Mouse (Mus musculus) right cerebral cortex, postnatal 25 days (tissue): ENCODE results near the gene Kiss1r.
A peak's percentile ranks its signal among the peaks of the same experiment; 100 is the strongest.

ENCODE experiments used
- DNase-seq: peaks from one replicate; pipeline ENCODE4 v3.0.0; 2022

Gene Kiss1r

GRCm38 (mm10) chr10:79897316-79898245 is 19.2 kb upstream of the Kiss1r start:
- no peak for DNase-seq

GRCm38 (mm10) chr10:79900951-79901410 is 15.8 kb upstream of the Kiss1r start:
- DNase-seq = peak; percentile 85

GRCm38 (mm10) chr10:79906712-79907111 is 10.1 kb upstream of the Kiss1r start:
- no peak for DNase-seq

- no peak for DNase-seq
Observed at GRCm38 (mm10) chr10:79907415-79907814, 9.4 kb upstream of the Kiss1r start.

GRCm38 (mm10) chr10:79908167-79909091 is 8.3 kb upstream of the Kiss1r start, which contains the start of gene Med16:
TSS of gene Med16 (minus strand) at chr10:79908923.
- peak; percentile 95 for DNase-seq

GRCm38 (mm10) chr10:79909092-79909922 is 7.5 kb upstream of the Kiss1r start:
- no peak for DNase-seq

DNA sequence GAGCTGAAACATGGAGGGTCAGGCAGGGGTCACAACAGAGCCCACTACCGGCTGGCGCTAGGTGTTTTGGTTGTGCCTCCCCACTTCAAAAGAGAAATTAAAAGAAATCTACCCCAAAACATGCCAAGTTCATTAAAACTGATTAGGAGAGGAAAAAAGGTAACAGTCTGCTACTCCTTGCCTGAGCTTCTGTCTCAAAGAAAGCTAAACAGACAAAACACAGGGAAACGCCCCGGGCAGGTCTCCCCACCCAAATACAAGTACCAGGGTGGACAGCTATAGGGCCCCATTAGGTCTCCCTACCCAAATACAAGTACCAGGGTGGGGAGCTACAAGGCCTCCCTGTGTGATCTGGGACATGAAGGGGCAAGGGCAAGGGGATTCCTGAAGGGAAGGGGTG is 6.2 kb upstream of the Kiss1r start, which contains the start of gene Gm26602:
Gene Gm26602 (plus strand): TSS at position 301 of the 400 bp plus-strand sequence.
- no peak for DNase-seq

- DNase-seq = no peak
Observed at GRCm38 (mm10) chr10:79912412-79912811, 4.4 kb upstream of the Kiss1r start.

DNA sequence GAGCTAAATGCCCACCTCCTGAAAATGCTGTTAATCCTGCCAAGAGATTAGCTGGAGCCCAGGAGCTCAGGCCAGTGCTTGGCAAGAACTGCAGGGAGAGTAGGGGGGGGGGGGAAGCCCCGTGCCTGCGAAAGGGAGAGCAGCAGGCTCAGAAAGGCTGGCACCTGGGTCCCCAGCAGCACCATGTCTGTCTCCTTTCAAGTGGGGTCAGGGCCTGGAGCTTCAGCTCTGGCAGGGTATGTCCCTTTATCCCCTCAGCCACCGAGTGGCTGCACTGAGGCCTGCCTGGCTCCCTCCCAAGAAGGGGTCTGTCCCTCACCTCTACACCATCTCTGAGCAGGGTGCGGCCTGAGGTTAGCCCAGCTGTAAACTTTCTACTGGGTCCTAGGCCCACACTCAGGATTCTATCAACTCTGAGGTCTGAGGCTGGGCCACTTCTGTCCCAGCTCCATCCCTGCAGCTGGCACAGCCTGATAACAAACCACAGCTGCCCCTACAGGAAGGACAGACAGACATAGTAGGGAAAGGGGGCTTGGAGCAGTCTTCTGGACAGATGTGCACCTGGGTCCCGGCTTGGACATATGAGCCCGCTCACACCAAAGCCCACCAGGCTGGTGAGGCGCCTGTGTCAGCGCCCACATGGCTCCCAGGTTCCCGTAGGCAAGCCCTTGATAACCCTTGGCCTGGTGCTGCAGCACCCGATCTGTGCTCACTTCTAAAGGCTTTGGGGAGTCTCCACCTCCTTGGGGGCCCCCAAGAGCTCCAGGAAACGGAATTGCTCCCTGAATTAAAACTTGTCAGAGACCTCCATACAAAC is 2.4 kb upstream of the Kiss1r start:
- no peak for DNase-seq

DNA sequence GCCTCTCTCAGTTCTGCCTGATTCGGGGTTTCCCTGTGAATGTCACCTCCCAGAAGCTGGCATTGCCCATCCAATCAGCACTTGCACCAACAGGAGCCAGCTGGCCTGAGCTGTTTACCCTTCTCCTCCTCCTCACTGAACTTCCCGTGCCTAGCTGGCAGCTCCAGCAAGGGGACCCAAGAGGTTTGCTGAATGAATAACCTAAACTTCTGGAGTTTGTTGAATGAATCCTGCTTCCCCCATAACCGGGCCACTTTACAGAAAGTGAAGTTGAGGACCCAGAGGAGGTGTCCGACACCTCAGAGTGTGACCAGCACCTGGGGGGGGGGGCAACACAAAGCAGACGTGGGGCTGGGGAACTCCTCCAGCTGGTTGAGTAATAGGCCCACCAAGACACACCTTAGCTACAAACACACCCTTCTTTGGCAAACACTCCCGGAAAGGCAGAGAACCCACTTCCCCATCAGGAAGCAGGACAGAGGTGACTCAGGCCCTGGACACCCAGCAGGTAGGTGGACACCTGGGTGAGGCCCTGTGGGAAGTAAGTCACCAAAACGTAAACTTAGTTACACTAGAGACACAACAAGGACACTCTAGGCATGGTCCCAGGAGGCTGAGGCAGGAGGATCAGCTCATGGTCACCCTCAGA is 1.7 kb upstream of the Kiss1r start:
- no peak for DNase-seq

DNA sequence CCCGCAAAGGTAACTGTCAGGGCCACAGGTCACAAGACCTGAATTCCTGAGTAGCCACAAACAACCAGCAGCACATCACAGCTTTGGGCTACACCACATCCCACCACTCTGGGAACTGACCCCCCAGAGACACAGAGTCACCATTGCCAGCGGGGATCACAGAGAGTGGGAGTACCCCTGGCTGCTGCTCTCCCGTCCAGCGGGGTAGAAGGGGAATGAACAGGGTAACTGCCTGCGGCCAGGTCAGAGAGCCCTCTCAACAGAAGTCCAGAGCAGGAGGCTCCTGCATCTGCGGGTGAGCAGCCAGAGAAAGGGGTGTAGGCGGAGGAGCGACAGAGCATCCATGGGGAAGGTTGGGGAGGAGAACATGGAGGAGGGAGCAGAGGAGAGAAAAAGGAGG is 690 bp upstream of the Kiss1r start:
- no peak for DNase-seq

DNA sequence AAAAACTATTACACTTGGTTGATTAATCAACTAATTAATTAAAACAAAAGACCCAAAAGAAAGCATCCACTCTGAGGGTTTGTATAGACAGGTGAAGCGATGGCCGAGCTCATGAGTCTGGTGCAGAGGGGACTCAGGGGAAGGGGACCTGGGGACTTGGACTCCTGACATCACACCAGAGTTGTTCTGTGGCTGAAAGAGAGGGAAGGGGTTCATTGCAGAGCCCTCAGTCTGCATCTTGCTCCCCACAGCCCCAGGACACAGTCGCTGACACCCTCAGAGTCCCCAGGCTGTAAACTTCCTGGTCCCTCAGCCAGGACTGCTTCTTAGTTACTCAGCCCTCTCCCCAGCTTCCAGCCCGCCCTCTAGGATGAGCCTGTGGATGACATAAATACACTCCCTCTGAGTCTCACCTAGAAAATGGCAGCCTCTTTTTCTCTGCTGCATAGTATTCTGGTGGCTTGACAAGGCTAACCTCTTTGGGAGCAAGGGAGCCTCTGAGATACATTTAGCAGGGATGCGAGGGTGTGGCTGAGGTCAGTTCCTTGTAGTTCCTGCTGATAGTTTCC is 845 bp downstream of the Kiss1r start:
- DNase-seq = no peak

DNA sequence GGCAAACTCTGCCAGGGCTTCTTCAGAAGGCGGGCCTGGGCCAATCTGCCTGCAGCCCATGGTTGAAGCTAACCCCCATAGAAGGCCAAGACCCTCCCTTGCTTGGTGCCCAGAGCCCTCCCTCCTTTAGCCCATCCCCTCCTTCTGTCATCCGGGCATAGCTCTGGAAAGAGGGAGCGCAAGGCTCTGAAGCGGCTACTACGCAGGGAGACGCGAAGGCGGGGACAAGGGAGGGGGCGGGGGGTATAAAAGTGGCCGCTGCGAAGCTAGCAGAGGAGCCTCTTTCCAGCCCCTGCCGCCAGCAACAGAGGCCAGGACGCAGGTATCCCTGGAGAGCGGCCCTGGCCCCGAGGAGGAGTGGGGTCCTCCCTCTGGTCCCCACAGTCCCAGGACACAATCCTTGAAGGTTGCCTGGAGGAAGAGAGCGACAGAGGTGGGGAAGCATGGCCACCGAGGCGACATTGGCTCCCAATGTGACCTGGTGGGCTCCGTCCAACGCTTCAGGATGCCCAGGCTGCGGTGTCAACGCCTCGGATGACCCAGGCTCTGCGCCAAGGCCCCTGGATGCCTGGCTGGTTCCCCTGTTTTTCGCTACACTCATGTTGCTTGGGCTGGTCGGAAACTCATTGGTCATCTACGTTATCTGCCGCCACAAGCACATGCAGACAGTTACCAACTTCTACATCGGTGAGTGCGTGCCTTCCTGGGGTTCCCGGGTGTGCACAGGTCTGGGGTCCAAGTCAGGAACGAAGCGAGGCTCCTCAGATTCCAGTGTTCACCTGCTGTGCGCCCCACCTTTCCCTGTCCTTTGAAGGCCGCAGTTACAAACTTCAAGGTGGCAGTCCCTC is 1.7 kb downstream of the Kiss1r start:
- DNase-seq = no peak

GRCm38 (mm10) chr10:79919251-79919849 is 2.6 kb downstream of the Kiss1r start:
- no peak for DNase-seq

DNA sequence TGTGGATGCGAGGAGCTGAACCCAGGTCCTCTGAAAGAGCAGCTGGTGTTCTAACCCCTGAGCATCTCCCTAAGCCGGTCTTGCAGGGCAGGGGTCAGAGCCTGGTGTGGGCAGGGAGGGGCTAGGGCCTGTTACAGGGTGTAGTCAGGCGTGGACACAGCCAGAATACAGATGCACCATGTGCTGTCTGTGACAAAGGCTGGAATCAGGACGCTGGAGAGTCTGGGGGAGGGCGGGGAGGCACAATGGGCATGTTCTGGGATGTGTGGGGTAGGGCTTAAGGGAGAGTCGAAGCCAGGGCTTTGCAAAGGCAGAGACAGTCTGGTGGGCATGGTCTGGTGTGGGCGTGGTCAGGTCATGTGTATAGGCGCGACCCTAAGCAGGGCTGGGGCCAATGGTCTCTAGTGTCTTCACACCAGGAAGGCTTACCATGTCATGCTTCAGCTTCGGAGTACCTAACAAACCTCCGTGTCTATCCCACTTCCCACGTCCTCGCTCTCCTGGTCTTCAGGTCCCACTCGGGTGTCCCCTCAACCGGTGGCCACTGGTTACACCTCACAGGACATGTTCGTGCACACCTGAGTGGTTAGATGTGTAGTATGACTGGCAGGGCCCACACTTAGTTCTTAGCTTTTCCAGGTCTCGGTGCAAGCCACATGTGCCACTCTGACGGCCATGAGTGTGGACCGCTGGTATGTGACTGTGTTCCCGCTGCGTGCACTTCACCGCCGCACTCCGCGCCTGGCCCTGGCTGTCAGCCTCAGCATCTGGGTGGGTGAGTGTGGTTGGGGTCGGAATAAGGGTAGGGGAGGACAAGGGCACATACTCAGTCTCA is 3.5 kb downstream of the Kiss1r start:
- no peak for DNase-seq

DNA sequence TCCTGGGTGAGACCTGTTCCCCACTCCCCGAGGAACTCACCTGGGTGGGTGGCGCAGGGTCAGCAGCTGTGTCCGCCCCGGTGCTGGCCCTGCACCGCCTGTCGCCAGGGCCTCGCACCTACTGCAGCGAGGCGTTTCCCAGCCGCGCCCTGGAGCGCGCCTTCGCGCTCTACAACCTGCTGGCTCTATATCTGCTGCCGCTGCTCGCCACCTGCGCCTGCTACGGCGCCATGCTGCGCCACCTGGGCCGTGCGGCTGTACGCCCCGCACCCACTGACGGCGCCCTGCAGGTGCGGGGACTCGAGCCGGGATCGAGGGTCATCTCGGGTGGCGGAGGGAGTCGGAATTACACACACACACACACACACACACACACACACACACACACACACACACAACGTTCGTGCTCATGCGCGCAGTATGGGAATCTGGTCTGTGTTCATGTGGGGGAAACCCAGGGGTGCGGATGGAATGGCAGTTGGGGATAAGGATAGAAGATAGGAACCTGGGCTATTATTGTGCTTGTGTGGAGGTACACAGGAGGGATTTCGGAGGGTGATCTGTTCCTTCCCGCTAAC is 4.3 kb downstream of the Kiss1r start, which contains the start of gene R3hdm4:
Gene R3hdm4 (minus strand): TSS at position 251 of the 578 bp plus-strand sequence.
- DNase-seq = no peak

- no peak for DNase-seq
Observed at GRCm38 (mm10) chr10:79921572-79921971, 4.8 kb downstream of the Kiss1r start.
